Mouse (Mus musculus) embryonic facial prominence, embryonic 11.5 days (tissue): Measurements from ENCODE around the gene Tmem150b. TPM values are rescaled to one million over a fixed set of nuclear protein-coding genes. Genes with fewer than 3 reads are reported as not detected.

Experiments used
- ATAC-seq: fragments of 200-750 bp; cut with Nextera tagmentation; replicated peaks from 2 replicates; pipeline ENCODE4 v1.8.0; 2017; ENCODE audit warnings: low read depth; ENCODE audit not compliant: insufficient number of reproducible peaks, low FRiP score, low TSS enrichment
- DNase-seq: peaks from one replicate; pipeline ENCODE4 v3.0.0-alpha.2; 2015; ENCODE audit warnings: low spot score
- H3K27ac ChIP-seq: fragments of 300-500 bp; sonication (generic); replicated peaks from 2 replicates; pipeline ENCODE4 v1.5.1; 2014; ENCODE audit warnings: mild to moderate bottlenecking, low read depth, low read length, control low read depth
- H3K27me3 ChIP-seq: fragments of 300-500 bp; sonication (generic); 2 replicates; pipeline ENCODE4 v1.6.1; 2014; ENCODE audit warnings: mild to moderate bottlenecking, low read length, moderate library complexity, mixed read lengths; ENCODE audit not compliant: control insufficient read depth, insufficient read depth
- H3K36me3 ChIP-seq: fragments of 300-500 bp; sonication (generic); replicated peaks from 2 replicates; pipeline ENCODE4 v1.6.1; 2014; ENCODE audit warnings: low read depth, mild to moderate bottlenecking, low read length, moderate library complexity, mixed read lengths; ENCODE audit not compliant: control insufficient read depth, insufficient read depth
- H3K4me1 ChIP-seq: fragments of 300-500 bp; sonication (generic); 2 replicates; pipeline ENCODE4 v1.6.1; 2014; ENCODE audit warnings: low read length, mixed read lengths; ENCODE audit not compliant: control insufficient read depth, insufficient read depth
- H3K4me2 ChIP-seq: fragments of 300-500 bp; sonication (generic); 2 replicates; pipeline ENCODE4 v1.6.1; 2014; ENCODE audit warnings: low read depth, mild to moderate bottlenecking, control low read depth, low read length, moderate library complexity
- H3K4me3 ChIP-seq: fragments of 300-500 bp; sonication (generic); 2 replicates; pipeline ENCODE4 v1.5.1; 2014; ENCODE audit warnings: low read depth, low read length, control low read depth
- H3K9ac ChIP-seq: fragments of 300-500 bp; sonication (generic); replicated peaks from 2 replicates; pipeline ENCODE4 v1.6.1; 2014; ENCODE audit warnings: mild to moderate bottlenecking, control low read depth, low read length
- H3K9me3 ChIP-seq: fragments of 300-500 bp; sonication (generic); replicated peaks from 2 replicates; pipeline ENCODE4 v1.6.1; 2016; ENCODE audit warnings: mild to moderate bottlenecking, low read length, inconsistent platforms, mixed read lengths; ENCODE audit not compliant: control insufficient read depth
- WGBS: fragments of 180-500 bp; shearing (Covaris S2); extraction: QIAGEN DNeasy Blood & Tissue Kit; methylation state at CpG from one replicate; pipeline ENCODE4 v1.1.7; 2014; 5-methylcytosine and 5-hydroxymethylcytosine counted together
- polyA plus RNA-seq: library from polyadenylated mRNA; unstranded; fragments of >200 nt; fragmentation: Nextera tagmentation; extraction: Ambion mirVana; gene quantifications from 2 replicates; pipeline ENCODE4 v1.2.1, GENCODE M21; 2014

The Tmem150b gene
- polyA plus RNA-seq: not detected in 2 replicates

GRCm38 (mm10) chr7:4725169-4725568, at the start of gene Tmem150b:
Tmem150b (minus strand) TSS chr7:4725249.
- Histone ChIP-seq H3K4me2 (no peak within 1 kb of the TSS), H3K4me3 (no peak within 1 kb of the TSS), H3K9me3 (no peaks in the 10 kb centered on the region), H3K36me3 (no peaks in the 10 kb centered on the region), H3K27ac (no peak within 1 kb of the TSS), H3K27me3 (no peaks in the 10 kb centered on the region), H3K4me1 (no peaks in the 10 kb centered on the region), H3K9ac (no peak within 1 kb of the TSS)
- DNase-seq (no peak), ATAC-seq (no peak)
- WGBS: 83% methylated on average over 7 of the region's 7 CpGs

- H3K9ac ChIP-seq: no peak within 1 kb of the TSS
- no peak within 1 kb of the TSS for H3K4me3 ChIP-seq
- H3K4me2 ChIP-seq: no peak within 1 kb of the TSS
- no peaks in the 10 kb centered on the region for H3K4me1 ChIP-seq
- peaks cover 7% of the 10 kb centered on the region for H3K27me3 ChIP-seq
- no peaks in the 10 kb centered on the region for H3K9me3 ChIP-seq
- H3K36me3 ChIP-seq: no peaks in the 10 kb centered on the region
- 70% methylated on average over 4 of the region's 5 CpGs for WGBS
- no peak within 1 kb of the TSS for H3K27ac ChIP-seq
- ATAC-seq (no peak), DNase-seq (no peak)
Observed at GRCm38 (mm10) chr7:4771202-4771601, 46.2 kb upstream of the Tmem150b start, which contains the start of gene Fam71e2. Fam71e2 (minus strand) TSS chr7:4771302.

- DNase-seq: no peak
- ATAC-seq: no peak; the same call in 1 of the 2 replicates
Observed at GRCm38 (mm10) chr7:4764946-4765710, 40.1 kb upstream of the Tmem150b start.

DNA sequence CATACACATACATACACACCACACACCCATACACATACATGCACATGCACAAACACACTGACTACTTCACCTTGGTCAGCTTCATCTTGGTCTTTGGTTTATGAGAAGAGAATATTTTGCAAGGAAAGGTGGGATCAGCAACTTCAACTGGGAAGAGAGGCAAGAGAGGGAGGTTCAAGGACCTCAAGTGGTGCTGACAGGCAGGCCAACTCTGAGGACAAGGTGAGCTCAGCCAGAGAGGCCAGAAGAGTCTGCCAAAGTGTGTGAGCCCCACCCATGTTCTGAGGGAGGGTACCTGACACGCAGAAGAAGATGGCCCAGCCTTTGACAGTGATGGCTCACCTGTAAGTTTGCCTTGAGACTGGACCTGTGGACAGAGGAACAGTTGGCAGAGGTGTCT, 34.6 kb upstream of the Tmem150b start:
- Histone ChIP-seq H3K36me3 (no peaks in the 10 kb centered on the region), H3K9ac (no peak overlapping the region), H3K4me2 (no peak overlapping the region), H3K27me3 (no peaks in the 10 kb centered on the region), H3K4me3 (no peak overlapping the region), H3K27ac (no peak overlapping the region), H3K4me1 (no peaks in the 10 kb centered on the region), H3K9me3 (no peaks in the 10 kb centered on the region)
- ATAC-seq: no peak
- 57% methylated on average over 1 of the region's 1 CpGs for WGBS
- no peak for DNase-seq

More at GRCm38 (mm10) chr7:4764946-4765710, 40.1 kb upstream of the Tmem150b start:
- WGBS: 12% methylated on average over 4 of the region's 4 CpGs
- H3K9ac ChIP-seq: no peak overlapping the region
- H3K27ac ChIP-seq: no peak overlapping the region
- no peak overlapping the region for H3K4me2 ChIP-seq
- H3K4me1 ChIP-seq: no peaks in the 10 kb centered on the region
- no peak overlapping the region for H3K4me3 ChIP-seq
- H3K36me3 ChIP-seq: no peaks in the 10 kb centered on the region
- H3K9me3 ChIP-seq: no peaks in the 10 kb centered on the region
- H3K27me3 ChIP-seq: no peaks in the 10 kb centered on the region

GRCm38 (mm10) chr7:4752821-4753570, 27.9 kb upstream of the Tmem150b start, which contains the start of gene Cox6b2:
Cox6b2 (minus strand) TSS chr7:4753094.
- peak within 1 kb of the TSS; percentile 9 for H3K27ac ChIP-seq
- peak; percentile 95 for DNase-seq

DNA sequence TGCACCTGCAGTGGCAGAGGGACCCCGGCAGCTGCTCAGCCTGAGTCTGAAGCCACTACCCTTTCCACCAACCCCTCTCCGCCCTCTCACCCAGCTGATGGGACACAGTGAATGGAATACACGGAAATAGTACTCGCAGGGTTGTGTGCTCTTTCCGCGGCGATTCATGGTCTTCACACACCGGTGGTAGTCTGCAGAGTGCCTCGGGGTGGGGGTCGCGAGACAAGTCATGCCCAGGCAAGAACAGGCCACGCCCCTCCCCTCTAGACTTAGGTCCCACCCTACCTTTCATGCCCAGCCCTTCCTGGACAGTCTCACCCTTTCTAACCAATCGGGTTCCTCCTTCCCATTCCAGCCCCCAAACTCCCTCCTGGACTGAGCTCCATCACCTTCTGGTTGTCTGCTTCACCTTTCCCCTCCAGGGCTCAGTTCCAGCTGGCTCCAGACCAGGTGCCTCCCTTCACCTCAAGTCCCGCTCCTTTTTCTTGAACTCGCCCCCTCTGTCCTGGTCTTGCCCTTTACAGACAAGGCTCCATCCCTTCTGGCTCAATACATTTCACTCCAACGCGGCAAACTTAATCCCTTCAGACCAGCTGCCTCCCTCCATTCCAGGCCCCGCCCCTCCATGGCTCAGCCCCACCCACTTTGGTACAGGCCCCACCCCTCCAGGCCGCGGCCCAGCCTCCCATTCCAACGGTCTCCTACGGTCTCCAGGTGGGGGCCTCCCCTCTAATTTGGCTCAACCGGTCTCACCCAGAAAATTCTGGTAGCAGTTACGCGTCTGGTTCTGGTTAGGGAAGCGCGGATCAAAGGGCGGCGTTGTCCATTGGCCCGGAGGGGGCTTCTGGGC, 27.1 kb upstream of the Tmem150b start:
- Histone ChIP-seq H3K27me3 (no peaks in the 10 kb centered on the region), H3K4me2 (peak overlapping the region; percentile 32), H3K27ac (peak overlapping the region; percentile 9), H3K9me3 (no peaks in the 10 kb centered on the region), H3K9ac (peak overlapping the region; percentile 11; the same call in 1 of the 2 replicates), H3K4me1 (no peaks in the 10 kb centered on the region), H3K4me3 (peak overlapping the region; percentile 21), H3K36me3 (no peaks in the 10 kb centered on the region)
- WGBS: 2% methylated on average over 30 of the region's 30 CpGs
- peak; percentile 83 for DNase-seq
- peak; percentile 70 for ATAC-seq

More at GRCm38 (mm10) chr7:4752821-4753570, 27.9 kb upstream of the Tmem150b start, which contains the start of gene Cox6b2:
- peak within 1 kb of the TSS; percentile 21 for H3K4me3 ChIP-seq
- H3K4me2 ChIP-seq: peak within 1 kb of the TSS; percentile 32
- peak; percentile 93 for ATAC-seq
- H3K9ac ChIP-seq: peak within 1 kb of the TSS; percentile 11; the same call in 1 of the 2 replicates
- no peaks in the 10 kb centered on the region for H3K27me3 ChIP-seq
- H3K36me3 ChIP-seq: no peaks in the 10 kb centered on the region
- H3K4me1 ChIP-seq: no peaks in the 10 kb centered on the region
- H3K9me3 ChIP-seq: no peaks in the 10 kb centered on the region
- WGBS: 4% methylated on average over 24 of the region's 24 CpGs

GRCm38 (mm10) chr7:4749169-4749568, 24.1 kb upstream of the Tmem150b start:
- H3K27me3 ChIP-seq: no peaks in the 10 kb centered on the region
- H3K4me3 ChIP-seq: no peak overlapping the region
- ATAC-seq (no peak), DNase-seq (no peak)
- H3K36me3 ChIP-seq: peaks cover 6% of the 10 kb centered on the region
- 94% methylated on average over 2 of the region's 2 CpGs for WGBS
- H3K4me2 ChIP-seq: no peak overlapping the region
- H3K9ac ChIP-seq: no peak overlapping the region
- no peak overlapping the region for H3K27ac ChIP-seq
- H3K4me1 ChIP-seq: no peaks in the 10 kb centered on the region
- H3K9me3 ChIP-seq: no peaks in the 10 kb centered on the region
